Mouse (Mus musculus) ES-E14 (cell line): ENCODE results near the gene Stat5b. TPM values are rescaled to one million over a fixed set of nuclear protein-coding genes. Genes with fewer than 3 reads are reported as not detected.

Experiments used
- DNase-seq: peaks from one replicate; pipeline ENCODE4 v3.0.0-alpha.2; 2013; ENCODE audit warnings: low read depth, low spot score
- H3K27ac ChIP-seq: 2 replicates; pipeline ENCODE4 v1.5.1; 2012; ENCODE audit warnings: low read depth, mild to moderate bottlenecking, low read length, moderate library complexity, mixed read lengths; ENCODE audit not compliant: poor library complexity, insufficient read depth, severe bottlenecking
- H3K36me3 ChIP-seq: 2 replicates; pipeline ENCODE4 v1.6.1; 2012; ENCODE audit warnings: mild to moderate bottlenecking, low read length, moderate library complexity, mixed read lengths; ENCODE audit not compliant: control insufficient read depth, poor library complexity, insufficient read depth, severe bottlenecking
- H3K4me1 ChIP-seq, 2 experiments: fragments of 150-350 bp in 1 of 2; sonication (generic) in 1 of 2; 2 replicates each; pipeline ENCODE4 v1.6.1; 2012; ENCODE audit warnings: low read length in 2 of 2, mild to moderate bottlenecking in 1 of 2, mixed read lengths in 1 of 2; ENCODE audit not compliant: control insufficient read depth in 2 of 2, insufficient read depth in 2 of 2, poor library complexity in 1 of 2
- H3K4me3 ChIP-seq, 2 experiments: fragments of 150-350 bp in 1 of 2; sonication (generic) in 1 of 2; 2 replicates each; pipeline ENCODE4 v1.5.1; 2012; ENCODE audit warnings: low read length in 2 of 2, low read depth in 1 of 2, mild to moderate bottlenecking in 1 of 2, mixed read lengths in 1 of 2; ENCODE audit not compliant: insufficient read depth in 1 of 2, poor library complexity in 1 of 2, severe bottlenecking in 1 of 2
- H3K9ac ChIP-seq: 2 replicates; pipeline ENCODE4 v1.6.1; 2012; ENCODE audit warnings: low read depth, mild to moderate bottlenecking, low read length, mixed read lengths; ENCODE audit not compliant: poor library complexity, insufficient read depth, severe bottlenecking
- H3K9me3 ChIP-seq: fragments of 150-350 bp; sonication (generic); 2 replicates; pipeline ENCODE4 v1.6.1; 2012; ENCODE audit warnings: low read depth, mild to moderate bottlenecking, low read length; ENCODE audit not compliant: control insufficient read depth, insufficient read depth
- CHD2 ChIP-seq: IDR thresholded peaks from 2 replicates; pipeline ENCODE4 v1.6.1; 2014; ENCODE audit warnings: mild to moderate bottlenecking, low read depth, low read length, inconsistent platforms
- HCFC1 ChIP-seq: IDR thresholded peaks from 2 replicates; pipeline ENCODE4 v1.6.1; 2012; ENCODE audit warnings: low read length, inconsistent platforms, borderline replicate concordance; ENCODE audit not compliant: insufficient read depth
- MAFK ChIP-seq: IDR thresholded peaks from 2 replicates; pipeline ENCODE4 v1.6.1; 2014; ENCODE audit warnings: mild to moderate bottlenecking, low read depth, low read length, inconsistent platforms; ENCODE audit not compliant: insufficient read depth
- ZC3H11A ChIP-seq: IDR thresholded peaks from 2 replicates; pipeline ENCODE4 v1.6.1; 2012; ENCODE audit warnings: low read depth, mild to moderate bottlenecking, inconsistent platforms, low read length, borderline replicate concordance
- ZNF384 ChIP-seq: IDR thresholded peaks from 2 replicates; pipeline ENCODE4 v1.6.1; 2012; ENCODE audit warnings: low read depth, low read length, inconsistent platforms
- in situ Hi-C, 2 experiments: fragments of 600-800 bp; cut with MboI; formaldehyde crosslinking; loops; one replicate each; pipeline ENCODE4 v1.15.1; 2025; ENCODE audit warnings: low sequenced_read_pairs in 2 of 2, inconsistent platforms in 1 of 2; ENCODE audit not compliant: unreplicated experiment in 2 of 2
- total RNA-seq: library from RNA; depleted of rRNA; stranded (reverse); fragments of 300-350 nt; gene quantifications from 2 replicates; pipeline ENCODE4 v1.2.3, GENCODE M21; 2012

The Stat5b gene
- total RNA-seq, 1 experiment = 3.4 TPM

- no peaks in the 10 kb centered on the region for H3K4me1 ChIP-seq
- H3K4me3 ChIP-seq = no peak overlapping the region
- no peak for TF ChIP-seq HCFC1
- no peak for TF ChIP-seq MAFK
- TF ChIP-seq ZNF384 = no peak
- TF ChIP-seq CHD2 = no peak
- TF ChIP-seq ZC3H11A = no peak
- H3K9me3 ChIP-seq = no peaks in the 10 kb centered on the region
- no peak overlapping the region for H3K27ac ChIP-seq
- no peak for DNase-seq
- no peak overlapping the region for H3K9ac ChIP-seq
- in situ Hi-C loops = no loop called here
- H3K36me3 ChIP-seq = no peaks in the 10 kb centered on the region
Observed at GRCm38 (mm10) chr11:100825451-100825850, 25.1 kb downstream of the Stat5b start.

GRCm38 (mm10) chr11:100824496-100824895, 26.0 kb downstream of the Stat5b start:
- Histone ChIP-seq H3K9ac (no peak overlapping the region), H3K4me3 (no peak overlapping the region), H3K27ac (no peak overlapping the region), H3K4me1 (no peaks in the 10 kb centered on the region), H3K36me3 (no peaks in the 10 kb centered on the region), H3K9me3 (no peaks in the 10 kb centered on the region)
- TF ChIP-seq MAFK (no peak), CHD2 (no peak), ZNF384 (no peak), ZC3H11A (no peak)
- DNase-seq = no peak
- in situ Hi-C loops = no loop called here

- DNase-seq = no peak
- Histone ChIP-seq H3K4me1 (no peaks in the 10 kb centered on the region), H3K9ac (no peak overlapping the region), H3K9me3 (no peaks in the 10 kb centered on the region), H3K36me3 (no peaks in the 10 kb centered on the region), H3K27ac (no peak overlapping the region), H3K4me3 (no peak overlapping the region)
- in situ Hi-C loops = no loop called here
- no peak for TF ChIP-seq MAFK
- no peak for TF ChIP-seq ZC3H11A
Observed at GRCm38 (mm10) chr11:100823543-100824313, 26.8 kb downstream of the Stat5b start.

- in situ Hi-C loops = no loop called here
- no peak overlapping the region for H3K27ac ChIP-seq
- no peak overlapping the region for H3K4me3 ChIP-seq
- H3K9ac ChIP-seq = no peak overlapping the region
- TF ChIP-seq MAFK (no peak), ZNF384 (no peak), CHD2 (no peak), HCFC1 (no peak)
- H3K36me3 ChIP-seq = no peaks in the 10 kb centered on the region
- no peaks in the 10 kb centered on the region for H3K4me1 ChIP-seq
- H3K9me3 ChIP-seq = no peaks in the 10 kb centered on the region
- no peak for DNase-seq
Observed at GRCm38 (mm10) chr11:100822365-100822764, 28.2 kb downstream of the Stat5b start.

DNA sequence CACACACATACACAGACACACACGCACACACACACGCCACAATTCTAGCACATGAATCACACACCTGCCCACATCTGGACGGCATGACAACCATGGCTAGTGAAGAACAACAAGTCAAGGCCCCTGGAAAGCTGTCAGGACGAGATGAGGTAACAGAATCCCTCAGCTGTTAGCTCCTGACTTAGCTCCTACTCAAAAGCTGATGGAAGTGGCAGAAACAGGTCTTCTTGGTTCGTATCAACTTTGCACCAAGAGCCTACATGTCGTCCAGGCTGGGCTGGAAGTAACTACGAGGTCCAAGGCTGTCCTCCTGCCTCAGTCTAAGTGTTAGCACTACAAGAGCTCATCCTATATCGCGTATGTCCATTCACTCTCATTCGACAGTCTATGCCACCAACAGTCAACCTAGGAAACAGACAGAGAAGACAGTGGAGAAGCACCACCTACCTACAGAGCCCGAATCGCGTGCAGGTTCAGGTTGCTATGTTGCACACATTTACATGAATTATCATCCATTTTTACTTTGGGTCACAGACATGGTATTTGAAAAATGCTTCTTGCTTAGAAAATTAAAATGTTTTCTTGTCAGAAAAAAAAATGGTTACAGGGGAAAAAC, 28.8 kb downstream of the Stat5b start:
- no peak overlapping the region for H3K27ac ChIP-seq
- H3K4me1 ChIP-seq = no peaks in the 10 kb centered on the region
- in situ Hi-C loops = no loop called here
- H3K9me3 ChIP-seq = no peaks in the 10 kb centered on the region
- TF ChIP-seq ZNF384 (no peak), ZC3H11A (no peak), MAFK (no peak), CHD2 (no peak), HCFC1 (no peak)
- H3K4me3 ChIP-seq = no peak overlapping the region
- H3K9ac ChIP-seq = no peak overlapping the region
- DNase-seq = no peak
- H3K36me3 ChIP-seq = no peaks in the 10 kb centered on the region
